Mouse (Mus musculus) right cerebral cortex, postnatal 4 days (tissue): ENCODE measurements at regions not wholly inside any gene's neighbourhood (a gene's known extent, or its start where the extent isn't known, plus 50 kb on each side); places are given as distances from the start of the nearest gene placed in this dataset.

ENCODE experiments used
- DNase-seq: peaks from one replicate; pipeline ENCODE4 v3.0.0-alpha.2; 2022

GRCm38 (mm10) chr2:71690277-71691161 is 54.9 kb upstream of the Itga6 start:
- DNase-seq, result peak; percentile 31

GRCm38 (mm10) chr2:71694758-71695310 is 50.6 kb upstream of the Itga6 start:
- no peak for DNase-seq
